24 mouse cellular contexts compared by ENCODE assay signal in the genomic region with DNA sequence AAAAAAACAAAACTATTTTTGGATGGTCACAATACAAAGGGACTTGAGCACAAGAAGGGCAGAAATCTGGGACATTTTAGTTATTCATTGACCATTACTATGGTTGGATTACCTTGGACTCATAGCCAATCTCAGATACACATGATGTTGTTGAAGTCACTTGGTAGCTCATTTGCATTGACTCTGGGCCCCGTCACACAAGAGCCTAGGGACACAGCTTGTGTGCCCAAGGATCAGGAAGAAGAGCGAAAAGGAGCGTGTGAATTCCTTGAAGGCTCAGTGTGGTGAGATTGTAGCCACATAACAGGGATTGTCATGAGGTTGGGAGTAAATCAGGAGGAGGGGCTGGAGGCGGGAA.
DNase-seq lines count a peak whose midpoint lies in the region; ATAC-seq lines count a peak whose summit lies in the region.
"Had no signal": no experiment of that assay in that cellular context is flagged by ENCODE, and none has a peak within 500 bp of the region (broad histone marks: within the 10 kb centered on the region; RNA-seq: fewer than 3 reads in every experiment).

No protein-coding gene starts in this region.

- no peaks in the 10 kb centered on the region for H3K36me3 ChIP-seq in heart, embryonic 10.5 days
- no peaks in the 10 kb centered on the region for H3K36me3 ChIP-seq in heart, embryonic 11.5 days (ENCODE audit: control insufficient read depth, insufficient read depth, low read length)
- no peaks in the 10 kb centered on the region for H3K36me3 ChIP-seq in kidney, embryonic 15.5 days
- H3K36me3 ChIP-seq: embryonic facial prominence, embryonic 12.5 days; embryonic facial prominence, embryonic 15.5 days; G1E; heart, embryonic 13.5 days had no signal

- H3K4me3 ChIP-seq in heart, embryonic 10.5 days = no peak overlapping the region
- H3K4me3 ChIP-seq in heart, embryonic 11.5 days (ENCODE audit: low read depth, low read length) = no peak overlapping the region
- H3K4me3 ChIP-seq in kidney, embryonic 15.5 days (replicated peaks) = no peak overlapping the region
- H3K4me3 ChIP-seq: embryonic facial prominence, embryonic 12.5 days; embryonic facial prominence, embryonic 15.5 days; gastrocnemius, adult 2 months; heart, embryonic 13.5 days had no signal

- H3K4me1 ChIP-seq in heart, embryonic 10.5 days = no peaks in the 10 kb centered on the region
- H3K4me1 ChIP-seq in heart, embryonic 11.5 days (ENCODE audit: control insufficient read depth, insufficient read depth, low read length) = no peaks in the 10 kb centered on the region
- 0 out of 2 replicates have a peak, but pooled peaks cover 4% of the 10 kb centered on the region for H3K4me1 ChIP-seq in kidney, embryonic 15.5 days
- H3K4me1 ChIP-seq: heart, embryonic 13.5 days had no signal

- no peak overlapping the region for H3K4me2 ChIP-seq in heart, embryonic 11.5 days
- no peak overlapping the region for H3K4me2 ChIP-seq in kidney, embryonic 15.5 days
- H3K4me2 ChIP-seq: embryonic facial prominence, embryonic 12.5 days; embryonic facial prominence, embryonic 15.5 days; heart, embryonic 13.5 days; hindbrain, embryonic 14.5 days had no signal

- H3K9ac ChIP-seq in heart, embryonic 11.5 days (ENCODE audit: low read depth, low read length) = no peak overlapping the region
- H3K9ac ChIP-seq in kidney, embryonic 15.5 days = no peak overlapping the region
- H3K9ac ChIP-seq: embryonic facial prominence, embryonic 12.5 days; embryonic facial prominence, embryonic 15.5 days; forebrain, postnatal 0 days; heart, embryonic 13.5 days; hindbrain, embryonic 14.5 days had no signal

- DNase-seq in heart, embryonic 10.5 days (ENCODE audit: low spot score) = peak; percentile 42
- peak; percentile 2 to 53 for DNase-seq in kidney, adult 8-10 months
- DNase-seq in kidney, postnatal 36 days = peak; percentile 13 to 37
- DNase-seq in kidney, postnatal 10 days = no peak
- DNase-seq: adrenal gland, postnatal 10 days; adrenal gland, postnatal 36 days; cerebellum, adult 18-20 months; cerebellum, adult 9-11 months; cerebellum, postnatal 25 days; forebrain, postnatal 0 days; gastrocnemius, adult 2 months; gastrocnemius, postnatal 14 days; heart, postnatal 14 days; heart, postnatal 4 days had no signal

- WGBS in heart, embryonic 10.5 days = 41% methylated on average over 4 of the region's 4 CpGs
- 47% methylated on average over 4 of the region's 4 CpGs for WGBS in heart, embryonic 11.5 days (ENCODE audit: insufficient replicate concordance)
- 74% methylated on average over 4 of the region's 4 CpGs for WGBS in kidney, embryonic 15.5 days

- H3K27me3 ChIP-seq in heart, embryonic 10.5 days (ENCODE audit: insufficient read depth, poor library complexity, severe bottlenecking) = peaks cover 32% of the 10 kb centered on the region
- peaks cover 10% of the 10 kb centered on the region for H3K27me3 ChIP-seq in heart, embryonic 11.5 days (ENCODE audit: control insufficient read depth, insufficient read depth, low read length)
- peaks cover 13% of the 10 kb centered on the region; the same call in 1 of the 2 replicates for H3K27me3 ChIP-seq in kidney, embryonic 15.5 days
- H3K27me3 ChIP-seq: embryonic facial prominence, embryonic 15.5 days; Patski had no signal

- no peak for ATAC-seq in heart, embryonic 11.5 days (replicated peaks; ENCODE audit: insufficient number of reproducible peaks, low FRiP score, low TSS enrichment)
- no peak for ATAC-seq in kidney, embryonic 15.5 days (replicated peaks; ENCODE audit: low FRiP score)
- ATAC-seq: forebrain, embryonic 14.5 days; forebrain, postnatal 0 days; hindbrain, postnatal 0 days; Patski had no signal

- H3K9me3 ChIP-seq in heart, embryonic 10.5 days = no peaks in the 10 kb centered on the region
- no peaks in the 10 kb centered on the region for H3K9me3 ChIP-seq in heart, embryonic 11.5 days (replicated peaks; ENCODE audit: control insufficient read depth, low read length)
- no peaks in the 10 kb centered on the region for H3K9me3 ChIP-seq in kidney, embryonic 15.5 days (replicated peaks)
- H3K9me3 ChIP-seq: embryonic facial prominence, embryonic 12.5 days; embryonic facial prominence, embryonic 15.5 days; G1E had no signal

- no peak overlapping the region for H3K27ac ChIP-seq in heart, embryonic 10.5 days
- no peak overlapping the region for H3K27ac ChIP-seq in heart, embryonic 11.5 days (ENCODE audit: low read depth, low read length)
- no peak overlapping the region for H3K27ac ChIP-seq in kidney, embryonic 15.5 days
- H3K27ac ChIP-seq: embryonic facial prominence, embryonic 12.5 days; embryonic facial prominence, embryonic 15.5 days; gastrocnemius, adult 2 months; heart, embryonic 13.5 days; hindbrain, embryonic 14.5 days; hindbrain, postnatal 0 days had no signal
